Mouse (Mus musculus): ENCODE results near the gene Desi1. TPM values are rescaled to one million over a fixed set of nuclear protein-coding genes. Genes with fewer than 3 reads are reported as not detected.

Gene Desi1
- total and polyA plus RNA-seq, 3 experiments: 10.0 to 47.3 (median 10.9) TPM

DNA sequence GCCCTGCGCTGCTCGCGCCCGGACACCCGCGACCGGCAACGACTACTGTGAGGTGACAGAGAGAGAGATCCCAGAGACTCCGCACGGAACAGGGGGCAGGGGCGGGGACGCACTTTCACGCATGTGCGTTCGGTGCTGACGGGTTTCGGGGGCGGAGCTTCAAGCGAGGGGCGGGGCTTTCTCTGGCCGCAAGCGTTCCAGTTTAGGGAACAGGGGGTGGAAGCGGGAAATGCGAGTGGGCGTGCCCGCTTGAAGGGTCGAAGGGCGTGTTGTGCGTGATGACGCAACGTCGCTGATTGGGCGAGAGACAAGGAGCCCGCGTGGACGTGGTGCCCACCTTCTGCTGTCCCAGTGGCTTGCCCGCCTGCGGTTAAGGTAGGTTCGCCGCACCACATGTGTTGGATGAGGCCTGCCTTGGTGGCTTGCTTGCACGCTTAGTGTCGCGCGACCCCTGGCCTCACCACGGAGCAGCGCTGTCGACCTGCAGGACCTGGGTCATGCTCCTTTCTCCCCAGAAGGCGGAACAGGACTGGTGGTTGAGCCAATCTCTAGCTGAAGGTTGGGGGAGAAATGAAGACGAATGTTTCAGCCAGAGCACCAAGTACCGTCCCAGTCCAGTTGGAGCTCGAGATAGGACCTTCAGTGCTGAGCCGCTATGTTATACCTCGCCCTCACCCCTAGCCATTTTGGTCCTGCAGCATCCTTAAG lies 17.4 kb downstream of the Desi1 start (continued):
- peak; percentile 13 for TF ChIP-seq HCFC1 (IDR thresholded peaks at IDR 0.05; ENCODE audit: low read depth, low read length)
- peak; percentile 90 for TF ChIP-seq MYC (IDR thresholded peaks at IDR 0.05; ENCODE audit: low read depth, low read length)
- TF ChIP-seq USF2 (conservative IDR thresholded peaks at IDR 0.05; ENCODE audit: low read depth, low read length): no peak
- TF ChIP-seq EP300 (IDR thresholded peaks at IDR 0.05; ENCODE audit: low read length): no peak
- TF ChIP-seq MXI1 (IDR thresholded peaks at IDR 0.05; ENCODE audit: low read depth, low read length): peak; percentile 79
- peak; percentile 80 for TF ChIP-seq NELFE (IDR thresholded peaks at IDR 0.05; ENCODE audit: low read depth, low read length)
- TF ChIP-seq CHD1 (IDR thresholded peaks at IDR 0.05; ENCODE audit: low read depth, low read length): no peak; the same call in none of the 2 replicates
- no peak for TF ChIP-seq ZNF384 (IDR thresholded peaks at IDR 0.05; ENCODE audit: low read depth, low read length)
- TF ChIP-seq UBTF (IDR thresholded peaks at IDR 0.05; ENCODE audit: low read depth, low read length): 0 out of 2 replicates have a peak, but pooled peaks have one; percentile 64
- peak; percentile 84; the same call in 1 of the 2 replicates for TF ChIP-seq E2F4 (IDR thresholded peaks at IDR 0.05; ENCODE audit: insufficient replicate concordance, low read depth, low read length)
- peak; percentile 79 for TF ChIP-seq NRF1 (IDR thresholded peaks at IDR 0.05; ENCODE audit: low read depth, low read length)
- peak; percentile 69 for TF ChIP-seq BHLHE40 (IDR thresholded peaks at IDR 0.05; ENCODE audit: low read depth, low read length)
- TF ChIP-seq KAT2A (IDR thresholded peaks at IDR 0.05; ENCODE audit: insufficient replicate concordance, low read length): no peak
- TF ChIP-seq MAFK (IDR thresholded peaks at IDR 0.05; ENCODE audit: insufficient replicate concordance, low read length): no peak
- TF ChIP-seq CHD2 (IDR thresholded peaks at IDR 0.05; ENCODE audit: low read length): no peak
- TF ChIP-seq CTCF (conservative IDR thresholded peaks at IDR 0.05 in 1 of 2, IDR thresholded peaks at IDR 0.05 in 1 of 2; ENCODE audit: low read depth in 2 of 2, low read length in 2 of 2): peak in 1 of 2 experiments; percentile 46; a peak in 2 of 4 replicates
- peak; percentile 92 for TF ChIP-seq POLR2A (IDR thresholded peaks at IDR 0.05; ENCODE audit: low read depth, low read length)

DNA sequence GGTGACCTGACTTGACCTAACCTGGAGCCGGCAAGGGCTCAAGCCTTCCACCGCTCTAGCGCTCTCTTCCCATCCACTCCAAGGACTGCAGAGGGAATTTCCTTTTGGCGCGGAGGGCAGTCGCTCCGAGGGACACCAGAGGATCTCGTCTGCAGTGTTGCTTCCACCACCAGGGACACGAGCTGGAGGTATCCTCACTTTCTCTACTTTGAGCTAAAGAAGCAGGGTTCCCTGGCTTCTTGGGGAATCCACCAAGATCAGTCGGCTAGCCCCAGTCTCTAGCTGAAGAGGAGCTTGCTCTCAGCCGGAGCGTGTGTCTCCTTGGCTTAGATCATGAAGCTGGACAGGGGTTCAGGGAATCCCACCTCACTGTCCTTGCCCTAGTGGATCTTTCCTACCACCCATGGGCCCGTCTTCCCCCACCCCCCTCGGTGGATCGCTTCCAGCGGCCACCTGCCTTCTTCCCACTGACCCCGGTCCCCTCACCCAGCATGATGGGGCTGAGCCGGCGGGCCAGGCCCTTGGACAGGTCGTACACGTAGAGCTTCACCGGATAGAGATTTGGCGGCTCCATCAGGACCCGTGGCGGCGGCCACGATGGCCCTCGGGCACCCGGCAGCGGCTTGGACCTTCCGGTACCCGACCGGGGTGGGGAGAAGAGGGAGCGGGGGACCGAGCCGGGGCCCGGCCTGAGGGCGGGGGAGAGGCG lies 18.1 kb downstream of the Desi1 start:
- Histone ChIP-seq H3K4me2 (ENCODE audit: insufficient read depth, low read depth, poor library complexity, severe bottlenecking) (peak overlapping the region; percentile 58), H3K9ac (ENCODE audit: insufficient read depth, low read depth) (peak overlapping the region; percentile 81), H3K36me3 (replicated peaks in 1 of 2; ENCODE audit: control insufficient read depth in 1 of 2, insufficient read depth in 1 of 2, low read length in 1 of 2) (peaks cover 11 to 39% of the 10 kb centered on the region in 2 experiments), H3K4me1 (ENCODE audit: control insufficient read depth in 1 of 2, insufficient read depth in 2 of 2) (peaks cover 0 to 43% of the 10 kb centered on the region in 2 experiments; a peak in 2 of 4 replicates), H3K27ac (ENCODE audit: insufficient read depth, low read depth) (peak overlapping the region; percentile 8; the same call in 1 of the 2 replicates), H3K79me2 (replicated peaks; ENCODE audit: control insufficient read depth, extremely low read depth, insufficient read depth, poor library complexity, severe bottlenecking) (peaks cover 21% of the 10 kb centered on the region), H3K27me3 (replicated peaks) (no peaks in the 10 kb centered on the region), H3K4me3 (replicated peaks in 1 of 3; ENCODE audit: low read depth in 2 of 3, low read length in 2 of 3, poor library complexity in 1 of 3) (peak overlapping the region; percentile 82 to 98 (median 91)), H3K9me3 (replicated peaks; ENCODE audit: low read length) (peaks cover 2% of the 10 kb centered on the region)
- dilution Hi-C loops (cut with MboI; ENCODE audit: extremely low pct_ligation_motif_present, extremely low pct_unique_long_range_greater_than_20kb, low sequenced_read_pairs) (no loop called here), in situ Hi-C loops (cut with MboI; ENCODE audit: low pct_ligation_motif_present, low pct_unique_long_range_greater_than_20kb, low sequenced_read_pairs) (no loop called here)
- peak; percentile 23 for DNase-seq (ENCODE audit: extremely low read depth)
- no peak for TF ChIP-seq MAFK (IDR thresholded peaks at IDR 0.05; ENCODE audit: insufficient replicate concordance, low read length)
- no peak for TF ChIP-seq E2F4 (IDR thresholded peaks at IDR 0.05; ENCODE audit: insufficient replicate concordance, low read depth, low read length)
- no peak for TF ChIP-seq CHD1 (IDR thresholded peaks at IDR 0.05; ENCODE audit: low read depth, low read length)
- TF ChIP-seq UBTF (IDR thresholded peaks at IDR 0.05; ENCODE audit: low read depth, low read length): no peak
- TF ChIP-seq KAT2A (IDR thresholded peaks at IDR 0.05; ENCODE audit: insufficient replicate concordance, low read length): no peak
- TF ChIP-seq SIN3A (IDR thresholded peaks at IDR 0.05; ENCODE audit: low read length): no peak
- TF ChIP-seq HCFC1 (IDR thresholded peaks at IDR 0.05; ENCODE audit: low read depth, low read length): 0 out of 2 replicates have a peak, but pooled peaks have one; percentile 35

Data from CH12.LX (cell line).